Comparison of ENCODE assay signal across 30 mouse cellular contexts in the genomic region with DNA sequence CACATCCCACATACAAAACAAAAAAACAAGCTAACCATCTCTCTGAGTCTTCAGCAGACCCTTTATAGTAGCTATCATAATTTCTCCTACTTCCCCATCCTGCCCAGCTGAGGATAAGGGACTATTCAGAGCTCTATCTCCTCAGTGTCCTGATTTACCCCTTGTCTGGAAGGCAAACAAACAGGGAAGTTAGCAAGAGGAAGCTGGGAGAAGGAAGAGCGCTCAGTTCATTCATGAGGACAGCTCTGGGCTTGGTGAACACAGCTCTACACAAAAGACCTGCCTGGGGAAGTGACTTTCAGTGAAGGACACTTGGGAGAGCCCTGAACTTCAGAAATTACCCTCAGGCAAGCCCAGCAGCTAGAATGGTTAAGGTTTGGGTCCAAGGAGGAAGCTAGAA.
DNase-seq lines count a peak whose midpoint lies in the region; ATAC-seq and TF ChIP-seq lines count a peak whose summit lies in the region.
"Had no signal": no experiment of that assay in that cellular context is flagged by ENCODE, and none has a peak within 500 bp of the region (broad histone marks: within the 10 kb centered on the region; RNA-seq: fewer than 3 reads in every experiment).

No protein-coding gene starts in this region.

- intact Hi-C loops in gastrocnemius, postnatal 14 days (cut with DNase I; ENCODE audit: low total_unique reads) = no loop called here

- peaks cover 15% of the 10 kb centered on the region for H3K9me3 ChIP-seq in forebrain, embryonic 14.5 days (replicated peaks; ENCODE audit: control insufficient read depth, low read length)
- H3K9me3 ChIP-seq: intestine, embryonic 15.5 days had no signal

- ATAC-seq in megakaryocyte, adult 5-6 weeks (ENCODE audit: poor library complexity, severe bottlenecking) = peak; percentile 79
- no peak for ATAC-seq in forebrain, embryonic 14.5 days
- ATAC-seq: forebrain, embryonic 16.5 days; hindbrain, embryonic 16.5 days; intestine, embryonic 15.5 days; Patski had no signal

- DNase-seq in kidney, adult 2 months = no peak
- no peak for DNase-seq in kidney, postnatal 14 days
- peak; percentile 29 for DNase-seq in ZHBTc4 (ENCODE audit: low read depth, low spot score)
- peak; percentile 22 for DNase-seq in brain, adult 2 months (ENCODE audit: low read depth, low spot score)
- DNase-seq in right cerebral cortex, postnatal 14 days = no peak
- DNase-seq in gastrocnemius, postnatal 14 days = no peak
- no peak for DNase-seq in forebrain, embryonic 14.5 days (ENCODE audit: low spot score)
- DNase-seq: adrenal gland, adult 2 months; B cell, adult 2 months; cerebellum, adult 2 months; kidney, adult 9 months; kidney, postnatal 36 days; layer of hippocampus, postnatal 36 days; midbrain, embryonic 14.5 days; retina, postnatal 1 day had no signal

- H3K4me3 ChIP-seq in kidney, adult 2 months (ENCODE audit: insufficient read depth, low read depth, low read length) = no peak overlapping the region
- H3K4me3 ChIP-seq in forebrain, embryonic 14.5 days (ENCODE audit: low read depth, low read length) = no peak overlapping the region
- H3K4me3 ChIP-seq: embryonic facial prominence, embryonic 10.5 days; heart, embryonic 13.5 days; hindbrain, embryonic 10.5 days; intestine, embryonic 15.5 days; megakaryocyte, embryonic 14.5 days; myocyte; neural tube, embryonic 13.5 days had no signal

- no peak for TF ChIP-seq POLR2A in kidney, adult 2 months (IDR thresholded peaks at IDR 0.05; ENCODE audit: low read depth, low read length)

- peaks cover 15% of the 10 kb centered on the region for H3K4me1 ChIP-seq in kidney, adult 2 months (ENCODE audit: control insufficient read depth, insufficient read depth, low read length)
- no peaks in the 10 kb centered on the region for H3K4me1 ChIP-seq in forebrain, embryonic 14.5 days (ENCODE audit: control insufficient read depth, insufficient read depth, low read length)
- H3K4me1 ChIP-seq: embryonic facial prominence, embryonic 10.5 days; hindbrain, embryonic 10.5 days; intestine, embryonic 15.5 days; neural tube, embryonic 13.5 days had no signal

- H3K36me3 ChIP-seq in kidney, adult 2 months (ENCODE audit: control insufficient read depth, insufficient read depth, low read length) = no peaks in the 10 kb centered on the region
- H3K36me3 ChIP-seq in forebrain, embryonic 14.5 days (ENCODE audit: control insufficient read depth, insufficient read depth, low read length) = no peaks in the 10 kb centered on the region
- H3K36me3 ChIP-seq: G1E had no signal

- no peak overlapping the region for H3K4me2 ChIP-seq in forebrain, embryonic 14.5 days (ENCODE audit: low read length)
- H3K4me2 ChIP-seq: heart, embryonic 13.5 days; intestine, embryonic 15.5 days; neural tube, embryonic 13.5 days had no signal

- no peaks in the 10 kb centered on the region for H3K27me3 ChIP-seq in kidney, adult 2 months (replicated peaks; ENCODE audit: control insufficient read depth, insufficient read depth, low read length)
- H3K27me3 ChIP-seq in forebrain, embryonic 14.5 days (replicated peaks; ENCODE audit: control insufficient read depth, insufficient read depth, low read length) = no peaks in the 10 kb centered on the region
- H3K27me3 ChIP-seq: CH12.LX; heart, embryonic 13.5 days; intestine, embryonic 15.5 days; neural tube, embryonic 13.5 days; Patski had no signal

- 0 out of 2 replicates have a peak overlapping the region, but pooled peaks have one; percentile 5 for H3K27ac ChIP-seq in kidney, adult 2 months (ENCODE audit: insufficient read depth, low read depth, low read length)
- no peak overlapping the region for H3K27ac ChIP-seq in forebrain, embryonic 14.5 days (ENCODE audit: low read depth, low read length)
- H3K27ac ChIP-seq: embryonic facial prominence, embryonic 10.5 days; heart, embryonic 13.5 days; hindbrain, embryonic 10.5 days; intestine, embryonic 15.5 days; liver, embryonic 14.5 days; neural tube, embryonic 13.5 days; stomach, postnatal 0 days had no signal

- WGBS in kidney, adult 2 months = 59% methylated on average over 1 of the region's 1 CpGs
- WGBS in forebrain, embryonic 14.5 days = 91% methylated on average over 1 of the region's 1 CpGs

- TF ChIP-seq CTCF in kidney, adult 2 months (conservative IDR thresholded peaks at IDR 0.05; ENCODE audit: insufficient read depth, insufficient read length, low read depth, low read length) = no peak

- H3K9ac ChIP-seq in forebrain, embryonic 14.5 days (ENCODE audit: low read length) = no peak overlapping the region
- H3K9ac ChIP-seq: heart, embryonic 13.5 days; intestine, embryonic 15.5 days; liver, embryonic 14.5 days; neural tube, embryonic 13.5 days had no signal

Comparison
In these comparisons a context has a peak if more than half of its experiments do, and no peak if none do; other contexts are left out.
1. DNase-seq: peak in ZHBTc4 (single experiment) and brain, adult 2 months (single experiment); none in kidney, adult 2 months (single experiment), kidney, postnatal 14 days (single experiment), right cerebral cortex, postnatal 14 days (single experiment), gastrocnemius, postnatal 14 days (single experiment) and forebrain, embryonic 14.5 days (single experiment).